Mouse (Mus musculus) CH12.LX (cell line): ENCODE data around the gene Cry2. TPM values are rescaled to one million over a fixed set of nuclear protein-coding genes. Genes with fewer than 3 reads are reported as not detected.
A peak's percentile ranks its signal among the peaks of the same experiment; 100 is the strongest.

ENCODE experiments used
- DNase-seq: peaks from one replicate; pipeline ENCODE4 v3.0.0-alpha.2; 2013; ENCODE audit errors: extremely low read depth
- H3K27ac ChIP-seq: 2 replicates; pipeline ENCODE4 v1.5.1; 2012; ENCODE audit warnings: low read depth, mild to moderate bottlenecking, control low read depth, moderate library complexity; ENCODE audit not compliant: insufficient read depth
- H3K27me3 ChIP-seq: replicated peaks from 2 replicates; pipeline ENCODE3; 2012; ENCODE audit warnings: inconsistent platforms
- H3K36me3 ChIP-seq, 2 experiments: replicated peaks in 1 of 2; 2 replicates each; pipeline versions ENCODE3 to v1.6.1; 2012; ENCODE audit warnings: inconsistent platforms in 1 of 2, low read length in 1 of 2, mild to moderate bottlenecking in 1 of 2, mixed read lengths in 1 of 2, moderate library complexity in 1 of 2; ENCODE audit not compliant: control insufficient read depth in 1 of 2, insufficient read depth in 1 of 2
- H3K4me1 ChIP-seq, 2 experiments: 2 replicates each; pipeline ENCODE4 v1.6.1; 2012; ENCODE audit warnings: inconsistent platforms in 1 of 2, moderate library complexity in 1 of 2; ENCODE audit not compliant: insufficient read depth in 2 of 2, control insufficient read depth in 1 of 2
- H3K4me2 ChIP-seq: 2 replicates; pipeline ENCODE4 v1.6.1; 2012; ENCODE audit warnings: low read depth, mild to moderate bottlenecking, control low read depth; ENCODE audit not compliant: poor library complexity, insufficient read depth, severe bottlenecking
- H3K4me3 ChIP-seq, 3 experiments: fragments of 150-350 bp in 1 of 3; sonication (generic) in 1 of 3; replicated peaks in 1 of 3; 2 replicates each; pipeline versions ENCODE3 to v1.5.1; 2011 to 2012; ENCODE audit warnings: low read depth in 2 of 3, low read length in 2 of 3, mild to moderate bottlenecking in 2 of 3, moderate library complexity in 2 of 3, control low read depth in 1 of 3, improper control_type of control experiment in 1 of 3, inconsistent platforms in 1 of 3, mixed read lengths in 1 of 3; ENCODE audit not compliant: poor library complexity in 1 of 3
- H3K79me2 ChIP-seq: replicated peaks from 2 replicates; pipeline ENCODE4 v1.6.1; 2012; ENCODE audit warnings: mild to moderate bottlenecking, moderate library complexity; ENCODE audit not compliant: control insufficient read depth, poor library complexity, insufficient read depth, severe bottlenecking; ENCODE audit errors: extremely low read depth
- H3K9ac ChIP-seq: 2 replicates; pipeline ENCODE4 v1.6.1; 2012; ENCODE audit warnings: low read depth, mild to moderate bottlenecking, control low read depth, moderate library complexity; ENCODE audit not compliant: insufficient read depth
- H3K9me3 ChIP-seq: replicated peaks from 2 replicates; pipeline ENCODE3; 2012; ENCODE audit warnings: low read length, inconsistent platforms, mixed read lengths
- BHLHE40 ChIP-seq: IDR thresholded peaks from 2 replicates; pipeline ENCODE4 v1.6.1; 2011; ENCODE audit warnings: mild to moderate bottlenecking, low read depth, low read length, improper control_type of control experiment
- CHD2 ChIP-seq: IDR thresholded peaks from 2 replicates; pipeline ENCODE4 v1.6.1; 2011; ENCODE audit warnings: low read length, improper control_type of control experiment
- CTCF ChIP-seq, 2 experiments: IDR thresholded peaks in 1 of 2; conservative IDR thresholded peaks in 1 of 2; 2 replicates each; pipeline ENCODE4 v1.5.1; 2011 to 2012; ENCODE audit warnings: low read depth in 2 of 2, low read length in 2 of 2, improper control_type of control experiment in 1 of 2, inconsistent platforms in 1 of 2, mild to moderate bottlenecking in 1 of 2, moderate library complexity in 1 of 2
- EP300 ChIP-seq: IDR thresholded peaks from 2 replicates; pipeline ENCODE4 v1.6.1; 2011; ENCODE audit warnings: low read length, improper control_type of control experiment
- ETS1 ChIP-seq: conservative IDR thresholded peaks from 2 replicates; pipeline ENCODE4 v1.6.1; 2012; ENCODE audit warnings: low read depth, mild to moderate bottlenecking, inconsistent platforms, low read length, improper control_type of control experiment, moderate library complexity
- GABPA ChIP-seq: IDR thresholded peaks from 2 replicates; pipeline ENCODE4 v1.6.1; 2012; ENCODE audit warnings: low read depth, low read length, improper control_type of control experiment, inconsistent platforms; ENCODE audit not compliant: insufficient replicate concordance
- HCFC1 ChIP-seq: IDR thresholded peaks from 2 replicates; pipeline ENCODE4 v1.6.1; 2012; ENCODE audit warnings: low read depth, mild to moderate bottlenecking, inconsistent platforms, low read length, improper control_type of control experiment
- IRF4 ChIP-seq: IDR thresholded peaks from 2 replicates; pipeline ENCODE4 v1.6.1; 2014; ENCODE audit warnings: low read depth, mild to moderate bottlenecking, inconsistent platforms, low read length, improper control_type of control experiment
- JUND ChIP-seq: conservative IDR thresholded peaks from 2 replicates; pipeline ENCODE4 v1.6.1; 2011; ENCODE audit warnings: low read depth, low read length, improper control_type of control experiment
- KAT2A ChIP-seq: IDR thresholded peaks from 2 replicates; pipeline ENCODE4 v1.6.1; 2012; ENCODE audit warnings: low read length, improper control_type of control experiment, inconsistent platforms; ENCODE audit not compliant: insufficient replicate concordance
- MAX ChIP-seq: IDR thresholded peaks from 2 replicates; pipeline ENCODE4 v1.6.1; 2011; ENCODE audit warnings: low read length, improper control_type of control experiment
- MAZ ChIP-seq: IDR thresholded peaks from 2 replicates; pipeline ENCODE4 v1.6.1; 2012; ENCODE audit warnings: low read depth, mild to moderate bottlenecking, inconsistent platforms, low read length, improper control_type of control experiment, moderate library complexity
- MEF2A ChIP-seq: IDR thresholded peaks from 2 replicates; pipeline ENCODE4 v1.6.1; 2014; ENCODE audit warnings: low read depth, mild to moderate bottlenecking, inconsistent platforms, low read length, improper control_type of control experiment, borderline replicate concordance
- MXI1 ChIP-seq: IDR thresholded peaks from 2 replicates; pipeline ENCODE4 v1.6.1; 2011; ENCODE audit warnings: mild to moderate bottlenecking, low read depth, low read length, improper control_type of control experiment
- MYC ChIP-seq: IDR thresholded peaks from 2 replicates; pipeline ENCODE4 v1.6.1; 2011; ENCODE audit warnings: low read depth, mild to moderate bottlenecking, improper control_type of control experiment, low read length
- NELFE ChIP-seq: IDR thresholded peaks from 2 replicates; pipeline ENCODE4 v1.6.1; 2011; ENCODE audit warnings: low read depth, low read length, improper control_type of control experiment
- NRF1 ChIP-seq: IDR thresholded peaks from 2 replicates; pipeline ENCODE4 v1.6.1; 2014; ENCODE audit warnings: low read depth, mild to moderate bottlenecking, inconsistent platforms, low read length, improper control_type of control experiment, moderate library complexity
- PAX5 ChIP-seq: IDR thresholded peaks from 2 replicates; pipeline ENCODE4 v1.6.1; 2012; ENCODE audit warnings: low read length, inconsistent platforms, mixed read lengths
- POLR2A ChIP-seq: IDR thresholded peaks from 2 replicates; pipeline ENCODE4 v1.6.1; 2011; ENCODE audit warnings: low read depth, mild to moderate bottlenecking, improper control_type of control experiment, low read length
- POLR2AphosphoS2 ChIP-seq: IDR thresholded peaks from 2 replicates; pipeline ENCODE4 v1.6.1; 2011; ENCODE audit warnings: low read depth, low read length, improper control_type of control experiment
- RAD21 ChIP-seq: IDR thresholded peaks from 2 replicates; pipeline ENCODE4 v1.6.1; 2011; ENCODE audit warnings: low read depth, mild to moderate bottlenecking, low read length, improper control_type of control experiment, moderate library complexity
- SIN3A ChIP-seq: IDR thresholded peaks from 2 replicates; pipeline ENCODE4 v1.6.1; 2012; ENCODE audit warnings: low read length, improper control_type of control experiment, inconsistent platforms
- SMC3 ChIP-seq: IDR thresholded peaks from 2 replicates; pipeline ENCODE4 v1.6.1; 2011; ENCODE audit warnings: low read depth, low read length, improper control_type of control experiment
- TBP ChIP-seq: conservative IDR thresholded peaks from 2 replicates; pipeline ENCODE4 v1.6.1; 2011; ENCODE audit warnings: low read depth, low read length, improper control_type of control experiment
- USF1 ChIP-seq: IDR thresholded peaks from 2 replicates; pipeline ENCODE4 v1.6.1; 2014; ENCODE audit warnings: low read depth, mild to moderate bottlenecking, inconsistent platforms, low read length, improper control_type of control experiment
- USF2 ChIP-seq: conservative IDR thresholded peaks from 2 replicates; pipeline ENCODE4 v1.6.1; 2011; ENCODE audit warnings: low read depth, low read length, improper control_type of control experiment
- ZKSCAN1 ChIP-seq: IDR thresholded peaks from 2 replicates; pipeline ENCODE4 v1.6.1; 2012; ENCODE audit warnings: low read depth, inconsistent platforms, low read length, improper control_type of control experiment, borderline replicate concordance
- ZMIZ1 ChIP-seq: IDR thresholded peaks from 2 replicates; pipeline ENCODE4 v1.6.1; 2012; ENCODE audit warnings: low read depth, mild to moderate bottlenecking, inconsistent platforms, low read length, improper control_type of control experiment
- ZNF384 ChIP-seq: IDR thresholded peaks from 2 replicates; pipeline ENCODE4 v1.6.1; 2012; ENCODE audit warnings: low read depth, low read length, improper control_type of control experiment, inconsistent platforms
- dilution Hi-C: fragments of 300-500 bp; cut with MboI; formaldehyde crosslinking; loops from 2 replicates; pipeline ENCODE4 v1.14.3; 2020; ENCODE audit warnings: low sequenced_read_pairs; ENCODE audit not compliant: extremely low pct_unique_long_range_greater_than_20kb, extremely low pct_ligation_motif_present
- in situ Hi-C: fragments of 300-500 bp; cut with MboI; formaldehyde crosslinking; loops from 3 replicates; pipeline ENCODE4 v1.14.3; 2019; ENCODE audit warnings: low sequenced_read_pairs, low pct_ligation_motif_present, low pct_unique_long_range_greater_than_20kb, mixed read lengths
- polyA plus RNA-seq: library from polyadenylated mRNA; unstranded; fragments of >175 nt; gene quantifications from 2 replicates; pipeline ENCODE4 v1.2.1, GENCODE M21; 2012; ENCODE audit warnings: low read depth; ENCODE audit not compliant: insufficient read length
- total RNA-seq, 2 experiments: library from RNA; depleted of rRNA; stranded (reverse); fragments of 300-350 nt in 1 of 2; fragments of >200 nt in 1 of 2; gene quantifications; 2 replicates each; pipeline ENCODE4 v1.2.3; 2012 to 2014

Gene Cry2
- total and polyA plus RNA-seq, 3 experiments: 4.3 to 15.9 (median 12.7) TPM

GRCm38 (mm10) chr2:92380495-92381050 is 53.3 kb downstream of the Cry2 start:
- Histone ChIP-seq H3K9me3 (no peaks in the 10 kb centered on the region), H3K4me1 (peaks cover 22 to 56% of the 10 kb centered on the region in 2 experiments), H3K9ac (peak overlapping the region; percentile 16; the same call in 1 of the 2 replicates), H3K4me2 (peak overlapping the region; percentile 21; the same call in 1 of the 2 replicates), H3K27ac (peak overlapping the region; percentile 79), H3K27me3 (no peaks in the 10 kb centered on the region), H3K79me2 (peaks cover 8% of the 10 kb centered on the region)
- in situ Hi-C loops: no loop called here
- no peak for TF ChIP-seq SIN3A
- TF ChIP-seq CHD2: no peak
- no peak for TF ChIP-seq MEF2A
- TF ChIP-seq CTCF (conservative IDR thresholded peaks at IDR 0.05 in 1 of 2, IDR thresholded peaks at IDR 0.05 in 1 of 2; ENCODE audit: low read depth in 2 of 2, low read length in 2 of 2): no peak
- no peak for TF ChIP-seq MAX
- no peak for TF ChIP-seq GABPA
- TF ChIP-seq ZNF384: no peak
- TF ChIP-seq, all 38 proteins: peak for 0
- Histone ChIP-seq H3K4me3 (peak overlapping the region in 2 of 3 experiments; percentile 4 to 46), H3K36me3 (peaks cover 59 to 85% of the 10 kb centered on the region in 2 experiments)
- DNase-seq: no peak
- dilution Hi-C loops: no loop called here

- DNase-seq: peak; percentile 93
- Histone ChIP-seq H3K4me3 (peak overlapping the region in 2 of 3 experiments; percentile 4 to 46), H3K79me2 (peaks cover 9% of the 10 kb centered on the region), H3K27me3 (no peaks in the 10 kb centered on the region), H3K4me1 (peaks cover 22 to 56% of the 10 kb centered on the region in 2 experiments), H3K4me2 (peak overlapping the region; percentile 21), H3K27ac (peak overlapping the region; percentile 79), H3K9me3 (no peaks in the 10 kb centered on the region), H3K9ac (peak overlapping the region; percentile 16; the same call in 1 of the 2 replicates), H3K36me3 (peaks cover 55 to 78% of the 10 kb centered on the region in 2 experiments)
- in situ Hi-C loops: no loop called here
- dilution Hi-C loops: no loop called here
- TF ChIP-seq EP300 (no peak; the same call in 1 of the 2 replicates), RAD21 (no peak; the same call in none of the 2 replicates), CTCF (conservative IDR thresholded peaks at IDR 0.05 in 1 of 2, IDR thresholded peaks at IDR 0.05 in 1 of 2; ENCODE audit: low read depth in 2 of 2, low read length in 2 of 2) (peak in 1 of 2 experiments; percentile 22; a peak in 1 of 4 replicates), SMC3 (0 out of 2 replicates have a peak, but pooled peaks have one; percentile 14), HCFC1 (no peak; the same call in none of the 2 replicates), MAX (peak; percentile 74; the same call in 1 of the 2 replicates), IRF4 (0 out of 2 replicates have a peak, but pooled peaks have one; percentile 17), KAT2A (no peak), MAZ (no peak), NRF1 (no peak), NELFE (0 out of 2 replicates have a peak, but pooled peaks have one; percentile 43), USF1 (no peak), TBP (no peak), MXI1 (peak; percentile 61), ZKSCAN1 (no peak), ZNF384 (no peak), POLR2AphosphoS2 (no peak), JUND (no peak), MEF2A (peak; percentile 19; the same call in 1 of the 2 replicates), PAX5 (no peak), ETS1 (peak; percentile 56; the same call in 1 of the 2 replicates), USF2 (no peak), GABPA (no peak), BHLHE40 (no peak), POLR2A (peak; percentile 50; the same call in 1 of the 2 replicates), CHD2 (no peak), MYC (peak; percentile 84), SIN3A (peak; percentile 80), ZMIZ1 (no peak)
These were observed 53.9 kb downstream of the Cry2 start for GRCm38 (mm10) chr2:92379783-92380494.
